Mouse (Mus musculus) small intestine, adult 2 months (tissue): ENCODE results near the gene Myo18a. TPM values are rescaled to one million over a fixed set of nuclear protein-coding genes. Genes with fewer than 3 reads are reported as not detected.
A peak's percentile ranks its signal among the peaks of the same experiment; 100 is the strongest.

Experiments used
- H3K27ac ChIP-seq: fragments of 200-500 bp; 2 replicates; pipeline ENCODE4 v1.5.1; 2012; ENCODE audit warnings: low read depth, low read length, control low read depth, inconsistent platforms; ENCODE audit not compliant: insufficient read depth
- H3K27me3 ChIP-seq: fragments of 200-500 bp; 2 replicates; pipeline ENCODE4 v1.6.1; 2012; ENCODE audit warnings: mild to moderate bottlenecking, moderate library complexity, low read length, inconsistent platforms; ENCODE audit not compliant: control insufficient read depth, insufficient read depth
- H3K36me3 ChIP-seq: fragments of 200-500 bp; 2 replicates; pipeline ENCODE4 v1.6.1; 2012; ENCODE audit warnings: mild to moderate bottlenecking, low read length, control low read depth, inconsistent platforms; ENCODE audit not compliant: control insufficient read depth, insufficient read depth
- H3K4me1 ChIP-seq: fragments of 200-500 bp; 2 replicates; pipeline ENCODE4 v1.6.1; 2012; ENCODE audit warnings: low read length, inconsistent platforms, mixed read lengths; ENCODE audit not compliant: control insufficient read depth, insufficient read depth, insufficient read length
- H3K4me3 ChIP-seq: fragments of 200-500 bp; 2 replicates; pipeline ENCODE4 v1.5.1; 2012; ENCODE audit warnings: low read depth, mild to moderate bottlenecking, control low read depth, inconsistent platforms, low read length, moderate library complexity
- CTCF ChIP-seq: fragments of 200-500 bp; IDR thresholded peaks from 2 replicates; pipeline ENCODE4 v1.5.1; 2012; ENCODE audit warnings: low read depth, mild to moderate bottlenecking, control low read depth, inconsistent platforms, low read length, moderate library complexity, mixed read lengths; ENCODE audit not compliant: insufficient replicate concordance, insufficient read length; ENCODE audit errors: extremely low read depth
- POLR2A ChIP-seq: fragments of 200-500 bp; IDR thresholded peaks from 2 replicates; pipeline ENCODE4 v1.6.1; 2012; ENCODE audit warnings: low read depth, mild to moderate bottlenecking, control low read depth, inconsistent platforms, low read length, moderate library complexity
- WGBS: fragments of 180-500 bp; shearing (Covaris S2); methylation state at CpG from one replicate; pipeline ENCODE4 v1.1.7; 2018; 5-methylcytosine and 5-hydroxymethylcytosine counted together
- polyA plus RNA-seq: library from polyadenylated mRNA; depleted of rRNA; stranded (reverse); fragments of >200 nt; gene quantifications from 2 replicates; pipeline ENCODE4 v1.2.3, GENCODE M21; 2012

The Myo18a gene
- polyA plus RNA-seq, 1 experiment = 149 TPM

- H3K27ac ChIP-seq = peak overlapping the region; percentile 33; the same call in 1 of the 2 replicates
- peaks cover 52% of the 10 kb centered on the region for H3K4me1 ChIP-seq
- no peak overlapping the region for H3K4me3 ChIP-seq
- peaks cover 19% of the 10 kb centered on the region for H3K36me3 ChIP-seq
- TF ChIP-seq CTCF = no peak
- no peak for TF ChIP-seq POLR2A
- no peaks in the 10 kb centered on the region for H3K27me3 ChIP-seq
- 73% methylated on average over 7 of the region's 7 CpGs for WGBS
Measured at GRCm38 (mm10) chr11:77782104-77782815, 19.2 kb downstream of the Myo18a start.

- TF ChIP-seq CTCF (no peak), POLR2A (no peak)
- peaks cover 52% of the 10 kb centered on the region for H3K4me1 ChIP-seq
- H3K4me3 ChIP-seq = no peak overlapping the region
- 67% methylated on average over 10 of the region's 10 CpGs for WGBS
- no peaks in the 10 kb centered on the region for H3K27me3 ChIP-seq
- peak overlapping the region; percentile 97 for H3K27ac ChIP-seq
- peaks cover 10% of the 10 kb centered on the region for H3K36me3 ChIP-seq
Measured at GRCm38 (mm10) chr11:77783211-77783746, 20.2 kb downstream of the Myo18a start.

GRCm38 (mm10) chr11:77783747-77784646 lies 21.0 kb downstream of the Myo18a start:
- Histone ChIP-seq H3K27ac (peak overlapping the region; percentile 97), H3K27me3 (no peaks in the 10 kb centered on the region), H3K4me3 (peak overlapping the region; percentile 24), H3K36me3 (peaks cover 8% of the 10 kb centered on the region), H3K4me1 (peaks cover 52% of the 10 kb centered on the region)
- TF ChIP-seq POLR2A (no peak; the same call in 1 of the 2 replicates), CTCF (peak; percentile 11; the same call in 1 of the 2 replicates)
- whole genome bisulfite sequencing = 13% methylated on average over 18 of the region's 18 CpGs

DNA sequence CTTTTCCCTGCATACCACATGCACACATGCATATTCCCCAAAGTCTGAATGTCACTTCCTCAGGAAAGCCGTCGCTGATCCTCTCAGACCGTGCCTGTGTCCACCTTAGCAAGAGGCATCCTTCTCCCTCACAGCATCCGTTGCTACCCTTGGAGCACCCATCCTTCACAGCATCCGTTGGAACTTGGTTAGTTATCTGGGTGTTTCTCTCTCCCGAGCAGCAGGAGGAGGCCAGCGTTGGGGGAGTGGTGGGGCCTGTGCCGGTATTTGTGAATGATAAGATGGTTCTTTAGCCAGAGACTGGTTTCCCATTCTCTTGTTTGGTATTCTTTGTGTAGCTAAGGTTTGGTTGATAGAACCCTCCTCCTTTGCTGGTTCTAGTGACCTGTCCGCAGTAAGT lies 21.8 kb downstream of the Myo18a start:
- TF ChIP-seq CTCF (no peak), POLR2A (no peak)
- H3K27ac ChIP-seq = peak overlapping the region; percentile 97
- H3K36me3 ChIP-seq = 0 out of 2 replicates have a peak, but pooled peaks cover 6% of the 10 kb centered on the region
- 0 out of 2 replicates have a peak overlapping the region, but pooled peaks have one; percentile 3 for H3K4me3 ChIP-seq
- peaks cover 52% of the 10 kb centered on the region for H3K4me1 ChIP-seq
- WGBS = 71% methylated on average over 9 of the region's 9 CpGs
- H3K27me3 ChIP-seq = no peaks in the 10 kb centered on the region

GRCm38 (mm10) chr11:77785396-77785767 lies 22.3 kb downstream of the Myo18a start:
- Histone ChIP-seq H3K4me3 (peak overlapping the region; percentile 10; the same call in 1 of the 2 replicates), H3K27ac (peak overlapping the region; percentile 97), H3K4me1 (peaks cover 55% of the 10 kb centered on the region), H3K36me3 (0 out of 2 replicates have a peak, but pooled peaks cover 6% of the 10 kb centered on the region), H3K27me3 (no peaks in the 10 kb centered on the region)
- TF ChIP-seq CTCF (no peak), POLR2A (no peak)
- 39% methylated on average over 5 of the region's 5 CpGs for WGBS

GRCm38 (mm10) chr11:77785768-77786561 lies 22.9 kb downstream of the Myo18a start:
- TF ChIP-seq CTCF (no peak), POLR2A (peak; percentile 57; the same call in 1 of the 2 replicates)
- H3K4me1 ChIP-seq = peaks cover 51% of the 10 kb centered on the region
- 15% methylated on average over 7 of the region's 7 CpGs for WGBS
- H3K4me3 ChIP-seq = peak overlapping the region; percentile 31
- H3K27ac ChIP-seq = peak overlapping the region; percentile 97
- H3K27me3 ChIP-seq = no peaks in the 10 kb centered on the region
- H3K36me3 ChIP-seq = 0 out of 2 replicates have a peak, but pooled peaks cover 10% of the 10 kb centered on the region
